Mouse (Mus musculus) splenic B cell, adult 2 months (primary cell): ENCODE data around the gene Sod1.
"Not testable (repeated sequence)": the region's sequence is repeated elsewhere in the genome, so short reads cannot be mapped to it uniquely, and the experiment has no call there.

Experiments used
- DNase-seq: peaks from one replicate; pipeline ENCODE4 v3.0.0-alpha.2; 2011; ENCODE audit warnings: low read depth, low spot score
- H3K27me3 ChIP-seq: 2 replicates; pipeline ENCODE4 v1.6.1; 2012; ENCODE audit warnings: mild to moderate bottlenecking, low read length, moderate library complexity, mixed read lengths; ENCODE audit not compliant: control insufficient read depth, poor library complexity, insufficient read depth, severe bottlenecking
- H3K36me3 ChIP-seq: 2 replicates; pipeline ENCODE4 v1.6.1; 2012; ENCODE audit warnings: mild to moderate bottlenecking, low read length, moderate library complexity, mixed read lengths; ENCODE audit not compliant: control insufficient read depth, poor library complexity, insufficient read depth, severe bottlenecking

The Sod1 gene

DNA sequence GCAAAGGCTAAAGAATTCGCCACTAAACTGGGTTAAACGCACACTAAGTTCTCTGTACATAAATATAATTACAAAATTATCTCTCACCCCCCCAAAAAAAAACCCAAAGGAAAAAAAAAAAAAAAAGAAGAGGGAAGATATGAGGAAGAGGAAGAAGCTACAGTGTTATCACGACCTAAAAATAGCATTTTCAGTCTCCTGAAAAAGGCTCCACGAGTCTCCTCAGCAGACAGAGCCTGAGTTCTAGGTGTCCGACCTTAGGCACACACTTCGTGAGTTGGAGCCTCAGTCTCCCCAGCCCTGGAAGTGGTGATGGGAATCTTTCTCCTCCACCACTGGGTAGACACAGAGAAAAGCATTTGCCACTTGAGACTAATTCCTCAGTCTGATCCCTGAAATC lies 21.9 kb upstream of the Sod1 start:
- Histone ChIP-seq H3K27me3 (no peaks in the 10 kb centered on the region), H3K36me3 (no peaks in the 10 kb centered on the region)
- no peak for DNase-seq

DNA sequence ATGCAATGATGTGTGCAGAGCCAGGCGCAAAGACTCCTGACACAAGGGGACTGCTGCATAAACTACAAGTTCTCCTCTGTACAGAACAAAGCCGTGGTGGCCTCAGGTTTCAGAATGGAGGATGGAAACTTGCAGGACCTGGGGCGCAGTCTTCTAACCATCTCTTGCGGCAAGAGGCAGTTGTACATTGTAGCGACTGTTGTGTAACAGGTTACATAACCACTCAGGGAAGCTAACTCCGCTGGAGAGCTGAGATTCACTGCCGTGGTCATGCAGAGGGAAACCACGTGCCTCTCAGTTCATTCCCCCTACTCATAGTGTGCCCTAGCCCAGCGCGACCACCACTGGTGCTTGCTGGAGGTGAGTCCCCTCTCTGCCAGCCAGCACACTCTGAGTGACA lies 21.4 kb upstream of the Sod1 start:
- H3K36me3 ChIP-seq, result no peaks in the 10 kb centered on the region
- no peaks in the 10 kb centered on the region for H3K27me3 ChIP-seq
- DNase-seq, result no peak

DNA sequence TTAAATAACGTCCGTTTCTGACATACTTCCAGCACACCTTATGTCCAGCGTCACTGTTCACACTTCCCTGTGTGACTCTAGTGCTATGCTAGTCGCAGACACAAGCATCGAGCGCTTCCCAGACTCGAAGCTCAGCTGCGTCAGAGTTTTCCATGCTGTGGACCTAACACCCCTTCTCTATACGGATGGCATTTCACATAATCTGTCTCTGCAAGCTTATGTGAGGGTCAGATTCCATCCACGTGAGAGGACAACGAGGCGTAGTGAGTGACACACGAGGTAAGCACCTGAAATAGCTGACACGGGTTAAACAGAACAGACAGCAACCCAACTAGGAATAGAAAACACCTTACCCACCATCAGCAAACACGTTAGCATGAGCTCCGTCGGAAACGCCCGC lies 18.4 kb upstream of the Sod1 start:
- Histone ChIP-seq H3K27me3 (no peaks in the 10 kb centered on the region), H3K36me3 (no peaks in the 10 kb centered on the region)
- DNase-seq, result no peak

DNA sequence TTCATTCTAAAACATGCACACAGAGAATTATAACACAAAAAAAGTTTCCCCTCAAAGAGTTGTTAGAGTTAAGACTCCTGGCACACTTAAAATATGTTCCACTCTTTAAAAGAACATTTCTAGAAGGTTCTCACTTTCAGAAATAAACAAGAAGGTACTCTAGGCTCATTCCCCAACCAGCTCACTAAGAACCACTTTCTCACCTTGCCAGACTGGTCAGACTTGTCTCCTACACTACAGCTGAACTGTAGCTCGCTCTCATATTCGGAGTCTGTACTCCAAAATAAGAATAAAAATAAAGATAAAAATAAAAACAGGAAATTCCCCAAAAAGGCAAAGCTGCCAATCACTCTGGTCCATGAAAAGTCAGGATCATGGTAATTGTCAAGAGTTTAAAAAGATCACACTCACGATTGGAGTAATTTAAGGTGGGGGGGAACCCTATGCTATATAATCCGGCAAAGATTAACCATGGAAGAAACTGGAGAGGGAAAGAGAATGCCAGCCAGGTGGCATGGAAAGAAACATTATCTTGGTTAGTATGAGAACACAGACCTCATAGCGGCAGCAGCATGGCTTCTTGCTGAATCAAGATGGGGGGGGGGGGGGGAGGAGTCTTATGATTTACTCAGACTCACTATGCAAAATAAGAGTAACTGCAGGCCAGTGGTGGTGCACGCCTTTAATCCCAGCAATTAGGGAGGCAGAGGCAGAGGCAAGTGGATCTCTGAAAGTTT lies 17.2 kb upstream of the Sod1 start:
- H3K36me3 ChIP-seq, result no peaks in the 10 kb centered on the region
- no peak for DNase-seq
- no peaks in the 10 kb centered on the region for H3K27me3 ChIP-seq

DNA sequence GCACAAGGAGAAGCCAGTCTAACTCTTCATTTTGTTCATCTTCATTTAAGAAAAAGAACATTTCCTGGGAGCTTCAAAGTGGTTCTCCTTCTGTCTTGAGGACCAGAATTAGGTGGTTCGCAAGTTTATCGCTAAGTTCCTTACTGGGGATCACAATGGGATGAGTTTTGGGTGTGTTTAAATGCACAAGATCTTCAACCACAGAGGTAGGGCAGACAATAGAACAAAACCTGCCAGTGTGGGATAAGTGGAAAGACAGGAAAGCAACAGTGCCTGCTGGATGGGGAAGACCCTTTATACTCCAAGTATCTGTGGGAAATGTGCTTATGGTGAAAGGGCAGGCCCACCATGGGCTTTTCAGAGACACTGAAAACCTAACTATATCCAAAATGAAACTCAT lies 15.7 kb upstream of the Sod1 start:
- Histone ChIP-seq H3K36me3 (no peaks in the 10 kb centered on the region), H3K27me3 (no peaks in the 10 kb centered on the region)
- DNase-seq, result no peak

DNA sequence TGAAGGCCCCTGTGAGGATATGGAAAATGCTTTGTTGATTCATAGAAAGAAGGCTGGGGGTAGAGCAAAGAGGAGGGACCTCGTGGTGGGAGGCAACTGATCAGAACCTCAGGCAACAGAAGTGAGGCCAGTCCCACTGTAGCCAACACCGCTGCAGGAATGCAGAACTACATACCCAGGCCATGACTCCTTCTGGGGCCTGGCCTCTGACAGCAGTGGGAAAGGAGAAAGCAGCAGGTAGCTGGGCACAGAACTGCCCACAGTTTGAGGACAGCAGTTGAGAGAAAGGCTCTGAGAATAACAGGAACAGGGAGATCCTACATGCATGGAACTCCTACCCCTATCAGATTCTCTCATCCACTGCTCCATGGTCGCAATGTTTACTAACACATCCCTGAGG lies 11.6 kb upstream of the Sod1 start:
- no peak for DNase-seq
- H3K27me3 ChIP-seq, result no peaks in the 10 kb centered on the region
- H3K36me3 ChIP-seq, result no peaks in the 10 kb centered on the region

DNA sequence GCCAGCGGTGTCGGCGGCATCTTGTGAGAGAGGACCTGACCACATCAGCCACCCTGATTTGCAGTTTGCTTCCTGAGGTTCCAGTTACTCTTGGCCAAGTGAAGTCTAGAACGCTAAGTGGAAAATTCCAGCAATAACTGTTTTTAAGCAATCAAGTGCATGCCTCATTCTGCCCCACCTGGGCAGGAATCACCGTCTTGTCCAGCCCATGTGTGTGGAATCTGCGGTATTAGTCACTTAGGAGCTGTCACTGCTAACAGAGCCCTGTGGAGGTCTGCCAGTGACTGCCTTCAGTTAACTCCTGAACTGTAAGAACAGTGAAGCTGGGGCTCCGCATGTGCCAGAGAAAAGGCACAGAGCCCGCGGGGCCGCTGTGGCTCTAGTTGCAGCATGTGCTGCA lies 9.8 kb upstream of the Sod1 start:
- DNase-seq, result no peak
- Histone ChIP-seq H3K36me3 (no peaks in the 10 kb centered on the region), H3K27me3 (no peaks in the 10 kb centered on the region)

DNA sequence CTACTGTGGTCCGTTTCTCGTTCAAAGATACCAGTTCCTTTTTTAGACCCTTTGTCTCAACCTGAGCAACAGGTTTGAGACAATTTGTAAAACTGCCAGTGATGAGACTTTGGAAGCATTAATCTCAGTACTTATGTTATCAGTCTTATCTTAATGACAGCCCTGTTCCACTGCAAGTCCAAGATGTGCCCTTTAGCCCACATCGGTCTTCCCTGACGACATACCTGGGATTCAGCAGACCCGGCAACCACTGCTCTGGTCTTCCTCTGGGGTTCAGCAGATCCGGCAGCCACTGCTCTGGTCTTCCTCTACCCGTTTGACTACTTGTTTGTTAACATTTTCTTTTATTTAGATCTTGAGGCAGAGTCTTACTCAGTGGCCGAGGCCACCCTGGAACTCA lies 8.8 kb upstream of the Sod1 start:
- no peaks in the 10 kb centered on the region for H3K36me3 ChIP-seq
- no peaks in the 10 kb centered on the region for H3K27me3 ChIP-seq
- no peak for DNase-seq

DNA sequence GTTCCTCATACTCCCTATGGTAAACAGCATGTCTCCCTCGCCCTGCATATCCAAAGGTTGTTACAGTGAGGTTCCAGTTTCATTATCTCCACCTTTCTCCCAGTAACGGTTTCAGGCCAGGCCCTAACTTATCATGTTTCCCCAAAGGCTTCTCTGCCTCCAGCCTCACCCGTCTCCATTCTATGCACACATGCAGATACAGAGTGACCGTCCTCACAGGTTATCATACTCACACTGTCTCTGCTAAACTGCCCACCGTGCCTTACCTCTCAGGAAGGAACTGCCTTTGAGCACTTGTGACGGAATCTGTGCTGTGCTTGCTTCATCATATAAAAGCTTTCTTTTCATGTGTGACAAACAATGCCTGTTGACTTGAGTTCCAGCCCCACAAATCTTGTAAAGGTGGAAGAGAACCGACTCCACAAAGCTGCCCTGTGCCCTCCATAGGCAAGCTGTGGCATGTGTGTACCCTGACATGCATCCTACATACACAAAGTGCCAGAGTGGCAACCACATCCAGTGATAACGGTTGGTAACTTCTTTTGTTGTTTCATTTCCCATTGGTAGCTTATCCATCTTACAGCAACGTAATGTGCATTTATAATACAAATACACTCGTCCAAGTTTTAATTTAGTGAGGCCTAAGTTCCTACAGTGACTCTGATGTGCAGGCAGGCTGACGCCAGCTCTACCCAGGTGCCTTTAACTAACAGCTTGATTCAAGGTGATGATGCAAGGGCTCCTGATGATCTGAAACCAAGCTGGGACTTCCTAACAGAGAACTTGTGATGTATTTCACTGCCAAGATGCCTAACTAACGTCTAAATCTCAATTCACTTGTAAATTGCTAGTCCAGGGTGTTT lies 6.8 kb upstream of the Sod1 start:
- DNase-seq, result no peak
- Histone ChIP-seq H3K27me3 (no peaks in the 10 kb centered on the region), H3K36me3 (no peaks in the 10 kb centered on the region)

DNA sequence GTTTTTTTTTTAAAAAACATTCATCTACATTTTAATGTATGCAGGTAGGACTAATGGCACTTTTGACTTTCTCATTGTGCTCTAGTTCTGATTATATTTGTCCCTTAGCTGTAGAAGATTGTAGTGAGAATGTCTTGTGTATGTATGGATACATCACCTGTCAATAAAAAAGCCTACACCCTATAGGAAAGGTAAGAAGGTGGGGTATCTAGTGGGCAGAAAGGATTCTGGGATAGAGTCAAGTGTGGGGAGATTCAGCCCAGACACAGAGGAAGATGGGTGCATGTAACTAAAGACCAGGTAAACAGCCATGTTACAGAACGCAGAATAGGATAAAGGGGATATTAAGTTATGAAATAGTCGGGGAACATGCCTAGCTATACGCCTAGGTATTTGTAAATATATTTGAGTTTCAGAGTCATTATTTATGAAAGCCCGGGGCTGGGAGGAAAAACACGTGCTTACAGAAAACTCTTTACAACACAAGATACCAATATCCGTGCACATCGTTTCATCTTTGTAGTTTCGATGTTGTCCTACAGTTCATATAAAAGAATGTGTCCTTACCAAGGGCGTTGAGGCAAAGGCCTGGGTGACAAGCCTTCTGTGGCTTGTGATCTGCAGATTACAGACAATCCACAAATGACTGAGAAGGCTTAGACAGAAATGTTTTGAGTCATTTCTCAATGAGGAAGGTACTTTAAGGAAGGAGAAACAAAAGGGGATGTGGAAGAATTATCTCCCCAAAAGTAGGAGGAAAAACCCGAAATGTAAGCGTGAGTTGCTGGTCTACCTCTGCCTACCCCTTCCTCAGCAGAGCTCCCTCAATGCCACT lies 5.6 kb upstream of the Sod1 start:
- Histone ChIP-seq H3K27me3 (no peaks in the 10 kb centered on the region), H3K36me3 (no peaks in the 10 kb centered on the region)
- DNase-seq, result no peak

DNA sequence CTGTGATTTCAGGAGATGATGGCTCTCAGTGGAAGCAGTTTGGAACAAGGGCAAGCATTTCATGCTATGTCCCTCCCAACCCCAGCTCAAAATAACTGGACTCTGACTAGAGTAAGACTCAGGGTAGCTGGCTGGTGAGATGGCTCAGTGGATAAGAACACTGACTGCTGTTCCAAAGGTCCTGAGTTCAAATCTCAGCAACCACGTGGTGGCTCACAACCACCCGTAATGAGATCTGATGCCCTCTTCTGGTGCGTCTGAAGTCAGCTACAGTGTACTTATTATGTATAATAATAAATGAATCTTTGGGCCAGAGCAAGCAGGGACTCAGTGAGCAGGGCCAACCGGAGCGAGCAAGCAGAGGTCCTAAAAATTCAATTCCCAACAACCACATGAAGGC lies 4.7 kb upstream of the Sod1 start:
- not testable (repeated sequence) for H3K27me3 ChIP-seq, DNase-seq, H3K36me3 ChIP-seq

DNA sequence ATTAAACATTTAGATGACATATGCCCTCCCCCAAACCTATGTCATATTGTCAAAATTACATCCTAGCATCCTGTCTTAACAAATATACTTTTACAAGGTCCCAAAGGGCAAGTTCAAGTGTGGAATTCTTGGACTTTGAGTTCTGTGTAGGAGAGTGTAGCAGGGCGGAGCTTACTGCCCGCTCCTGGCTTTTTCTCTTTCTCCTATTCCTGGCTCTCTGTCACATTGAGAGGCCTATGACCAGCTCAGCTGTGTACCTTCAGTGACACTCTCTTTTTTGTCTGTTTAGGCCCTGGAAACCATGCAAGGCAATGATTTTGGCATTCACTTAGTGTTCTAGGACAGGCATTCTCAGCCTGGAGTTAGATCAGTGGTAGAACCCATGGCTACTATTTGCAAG lies 4.1 kb upstream of the Sod1 start:
- Histone ChIP-seq H3K36me3 (no peaks in the 10 kb centered on the region), H3K27me3 (no peaks in the 10 kb centered on the region)

DNA sequence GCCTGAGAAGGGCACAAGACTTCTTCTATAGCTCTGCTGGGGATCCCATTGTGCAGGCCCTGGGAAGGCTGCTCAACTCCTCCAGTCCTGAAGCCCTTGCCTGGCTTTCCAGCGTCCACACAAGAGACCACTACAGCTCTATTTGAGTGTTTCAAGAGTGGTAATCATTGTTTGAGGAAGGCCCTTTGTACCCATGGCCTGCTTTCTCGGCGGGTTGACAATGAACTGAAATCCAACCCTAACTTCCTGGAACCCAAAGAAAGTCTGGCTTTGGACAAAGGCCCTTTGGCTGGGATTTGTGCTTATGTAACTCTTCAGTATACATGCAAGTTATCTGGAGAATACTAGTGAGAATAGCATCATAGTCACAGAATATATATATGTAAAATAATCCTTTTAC lies 3.2 kb upstream of the Sod1 start:
- Histone ChIP-seq H3K27me3 (no peaks in the 10 kb centered on the region), H3K36me3 (no peaks in the 10 kb centered on the region)
- no peak for DNase-seq

More for the DNA sequence above, 4.1 kb upstream of the Sod1 start:
- no peak for DNase-seq

DNA sequence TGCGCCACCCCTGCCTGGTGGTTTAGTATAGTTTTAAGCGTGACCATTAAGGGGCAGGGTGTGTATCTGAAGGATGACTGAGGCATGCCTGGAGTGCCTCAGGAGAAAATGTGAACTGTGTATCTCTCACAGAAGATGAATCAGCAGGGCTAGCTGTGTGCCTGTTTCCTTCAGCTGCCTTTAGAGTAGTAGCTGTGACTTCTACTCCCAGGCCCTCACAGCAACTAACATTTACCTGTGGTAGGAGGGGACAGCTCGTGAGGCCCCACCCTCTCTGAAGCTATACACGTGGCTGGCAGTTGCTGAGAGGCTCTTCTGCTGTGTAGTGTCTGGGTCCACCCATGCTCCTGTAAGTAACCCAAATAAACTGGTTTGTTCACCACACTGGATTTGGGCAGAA lies 2.6 kb upstream of the Sod1 start:
- no peak for DNase-seq
- no peaks in the 10 kb centered on the region for H3K27me3 ChIP-seq
- H3K36me3 ChIP-seq, result no peaks in the 10 kb centered on the region

DNA sequence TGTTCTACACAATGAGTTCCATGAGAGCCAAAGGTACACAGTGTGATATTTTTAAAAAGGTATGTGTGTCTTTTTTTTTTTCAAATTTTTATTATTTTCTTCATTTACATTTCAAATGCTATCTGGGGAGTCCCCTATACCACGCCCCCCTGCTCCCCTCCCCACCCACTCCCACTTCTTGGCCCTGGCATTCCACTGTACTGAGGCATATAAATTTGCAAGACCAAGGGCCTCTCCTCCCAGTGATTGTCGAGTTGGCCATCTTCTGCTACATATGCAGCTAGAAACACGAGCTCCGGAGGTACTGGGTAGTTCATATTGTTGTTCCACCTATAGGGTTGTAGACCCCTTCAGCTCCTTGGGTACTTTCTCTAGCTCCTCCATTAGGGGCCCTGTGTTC lies 1.1 kb upstream of the Sod1 start:
- not testable (repeated sequence) for DNase-seq, H3K36me3 ChIP-seq, H3K27me3 ChIP-seq
